Mouse (Mus musculus): ENCODE data around the gene Ybx2. TPM values are rescaled to one million over a fixed set of nuclear protein-coding genes. Genes with fewer than 3 reads are reported as not detected.

Gene Ybx2
- 2.3 TPM for polyA plus RNA-seq (2014; fragmentation: Illumina TruSeq; extraction: RNeasy Lipid Tissue Mini Kit (QIAGEN cat#74804); ENCODE audit: low replicate concordance)

DNA sequence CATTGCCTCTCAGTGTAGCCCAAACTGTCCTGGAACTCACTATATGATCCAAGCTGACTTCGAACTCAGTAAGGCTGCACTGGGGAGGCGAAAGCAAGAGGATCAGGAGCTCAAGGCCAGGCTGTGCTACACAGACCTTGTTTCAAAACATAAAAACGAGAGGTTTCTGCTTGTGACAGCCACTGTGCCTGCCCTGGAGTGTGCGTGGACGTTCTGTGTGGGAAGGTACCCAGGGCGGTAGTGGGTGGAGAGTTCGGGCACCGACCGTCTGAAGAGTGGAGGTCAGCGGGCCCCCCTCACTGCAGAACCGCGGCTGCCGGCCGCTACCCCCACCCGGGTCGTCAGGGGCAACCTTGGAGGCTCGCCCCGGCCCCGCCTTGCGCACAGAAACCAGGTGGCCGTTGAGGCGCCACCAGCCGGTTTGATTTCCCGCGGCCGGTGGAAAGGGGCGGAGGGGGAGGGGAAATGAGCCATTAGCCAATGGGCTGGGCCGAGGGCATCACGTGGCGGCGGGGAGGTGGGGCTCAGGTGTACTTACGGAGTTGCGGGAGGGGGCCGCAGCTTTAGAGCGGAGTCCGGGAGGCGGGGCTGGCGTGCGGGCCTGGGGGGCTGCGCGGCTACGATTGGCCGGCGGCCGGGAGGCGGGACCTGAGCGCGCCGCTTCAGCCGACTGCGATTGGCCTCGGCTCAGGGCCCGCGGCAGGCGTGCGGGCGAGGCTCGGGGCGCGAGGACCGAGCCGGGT lies at the start of gene Ybx2:
Gene Ybx2, plus strand, starts transcription at position 660 of the 743 bp plus-strand sequence.

DNA sequence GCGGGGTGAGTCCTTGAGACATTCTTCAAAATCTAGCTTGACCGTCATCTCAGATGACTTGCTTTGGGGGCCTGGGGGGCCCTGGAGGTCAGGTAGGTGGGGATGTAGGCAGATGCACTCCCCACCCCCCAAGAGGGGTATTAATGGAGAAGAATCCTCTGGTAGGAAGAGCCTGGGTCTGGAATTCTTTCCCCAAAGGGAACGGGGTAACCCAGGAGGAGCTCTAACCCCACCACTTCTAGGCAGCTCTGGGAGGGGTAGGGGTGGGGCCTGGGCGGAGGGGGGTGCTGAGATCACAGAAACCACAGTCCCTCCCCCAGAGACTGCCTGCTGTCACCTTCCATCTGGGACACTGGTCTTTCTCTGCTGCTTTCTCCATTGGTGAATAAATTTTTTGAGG lies 40.3 kb upstream of the Ybx2 start, which contains the start of gene Acap1:
Gene Acap1, minus strand, starts transcription at position 249 of the 400 bp plus-strand sequence.

DNA sequence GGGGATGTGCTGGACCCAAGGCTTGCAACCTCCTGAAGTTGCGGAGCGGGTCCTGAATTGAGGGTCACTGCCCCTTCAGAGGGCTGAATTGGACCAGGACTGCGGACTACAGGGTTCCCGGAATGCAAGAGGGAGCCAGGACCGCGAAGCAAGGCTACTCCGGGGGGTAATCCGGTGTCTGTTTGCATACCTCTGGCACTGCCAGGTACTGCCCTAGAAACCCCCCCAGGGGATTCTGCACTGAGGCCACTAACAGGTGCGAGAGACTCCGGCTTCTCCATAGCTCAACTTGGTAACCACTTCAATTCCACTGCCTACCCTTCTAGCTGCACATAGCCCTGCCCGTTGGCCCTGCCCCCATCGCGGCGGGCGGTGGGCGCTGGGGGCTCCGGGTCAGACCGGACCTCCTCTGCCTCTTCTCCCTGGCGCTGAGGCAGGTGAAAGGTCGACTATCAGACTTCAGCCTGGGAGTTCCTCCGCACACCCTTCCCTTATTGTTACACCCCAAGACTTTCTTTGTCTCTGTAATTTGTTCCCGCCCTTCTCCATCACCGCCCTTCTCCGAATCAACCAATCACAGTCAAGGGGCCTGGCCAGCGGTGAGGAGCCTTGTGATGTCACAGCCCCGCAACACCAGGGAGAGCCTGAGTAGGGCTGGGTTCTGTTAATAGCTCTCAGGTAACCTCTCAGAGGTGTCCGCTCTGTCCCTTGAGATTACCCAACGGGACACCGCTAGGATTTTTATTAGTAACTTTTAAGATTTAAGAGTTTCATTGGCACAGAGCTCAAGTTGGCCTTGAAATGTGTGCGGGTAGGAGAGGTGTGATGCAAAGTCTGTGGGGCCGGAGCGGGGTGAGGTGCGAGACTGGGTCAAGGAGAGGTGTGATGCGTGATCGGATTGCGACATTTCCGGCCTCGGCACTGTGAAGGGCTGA lies 34.9 kb upstream of the Ybx2 start, which contains the start of the genes 2810408A11Rik and Neurl4:
Gene 2810408A11Rik, minus strand, starts transcription at position 517 of the 935 bp plus-strand sequence.
Gene Neurl4, plus strand, starts transcription at position 602 of the 935 bp plus-strand sequence.

DNA sequence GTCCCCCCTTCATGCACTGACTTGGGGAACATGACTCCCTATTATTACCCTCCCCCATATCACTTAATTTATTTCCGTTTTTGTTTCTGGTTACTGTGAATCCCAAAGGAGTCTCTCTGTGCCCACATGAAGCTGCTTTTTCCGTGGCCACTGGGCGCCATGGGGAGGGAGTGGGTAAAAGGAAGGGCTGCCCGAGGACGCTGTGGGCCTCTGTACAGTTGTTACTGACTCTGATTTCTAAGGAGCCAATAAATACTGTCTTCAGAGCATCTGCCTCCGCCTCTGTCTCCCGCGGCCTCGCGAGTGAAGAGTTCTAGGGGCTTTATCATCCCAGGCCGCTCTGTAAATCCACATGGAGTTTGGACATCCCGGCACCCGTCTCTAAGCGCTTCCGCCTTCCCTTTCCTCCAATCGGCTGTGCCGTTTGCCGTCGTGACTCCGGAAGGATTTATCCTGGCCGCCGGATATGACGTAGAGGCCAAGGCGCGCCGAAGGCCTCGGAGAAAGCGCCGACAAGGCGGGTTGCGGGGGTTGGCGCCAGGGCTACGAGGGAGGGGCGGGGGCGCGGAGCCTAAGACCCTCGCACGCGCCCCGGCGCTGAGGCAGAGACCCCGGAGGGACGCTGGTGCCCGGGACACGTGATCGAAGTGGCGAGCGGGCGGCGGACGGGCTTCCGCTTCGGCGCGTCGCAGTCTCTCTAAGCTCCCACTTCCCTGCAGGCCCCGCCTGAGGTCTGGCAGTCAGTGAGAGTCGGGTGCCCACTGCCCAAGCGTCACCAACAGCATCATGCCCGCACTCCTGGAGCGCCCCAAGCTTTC lies 21.8 kb upstream of the Ybx2 start, which contains the start of gene Gps2:
Gene Gps2, plus strand, starts transcription at position 335 of the 818 bp plus-strand sequence.

DNA sequence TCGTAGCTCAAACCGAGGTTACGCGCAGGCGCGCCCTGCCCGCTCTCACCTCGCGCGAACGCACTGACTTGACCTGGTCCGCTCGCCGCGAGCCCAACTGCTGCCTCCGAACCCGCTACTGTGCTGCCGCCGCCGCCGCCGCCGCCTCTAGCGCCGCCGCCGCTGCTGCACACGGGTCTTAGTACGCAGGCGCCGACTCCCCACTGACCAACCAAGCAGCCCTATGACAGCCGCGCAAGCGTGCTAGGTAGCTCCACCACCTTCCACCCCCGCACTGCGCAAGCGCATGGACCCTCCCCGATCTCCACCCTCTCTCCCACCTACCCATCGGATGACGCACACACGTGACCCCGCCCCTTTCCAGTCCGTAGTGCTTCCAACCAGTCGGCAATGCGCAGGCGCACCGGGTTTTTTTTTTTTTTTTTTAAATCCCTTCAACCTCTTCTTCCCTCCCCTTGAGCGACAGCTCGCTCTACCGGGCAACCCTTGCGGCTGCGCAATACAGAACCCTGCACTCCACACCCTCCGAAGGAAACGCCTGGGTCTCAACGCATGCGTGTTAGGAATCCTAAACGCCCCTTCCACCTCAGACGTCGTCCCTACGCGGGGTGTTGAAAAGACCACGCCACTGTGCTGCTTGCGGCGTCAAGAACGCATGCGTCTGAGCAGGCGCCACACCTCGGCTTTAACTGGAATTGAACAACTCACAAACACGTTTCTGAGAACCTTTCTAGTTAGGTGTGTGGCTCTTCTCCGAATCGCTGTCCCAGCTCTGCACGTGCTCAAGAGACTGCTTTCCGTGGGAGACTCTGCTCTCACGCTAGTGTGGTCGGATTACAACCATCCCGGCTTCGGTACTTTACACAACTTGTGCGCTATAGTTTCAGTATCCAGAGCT lies 14.2 kb upstream of the Ybx2 start, which contains the start of gene Eif5a:
Gene Eif5a, minus strand, starts transcription at position 845 of the 898 bp plus-strand sequence.

DNA sequence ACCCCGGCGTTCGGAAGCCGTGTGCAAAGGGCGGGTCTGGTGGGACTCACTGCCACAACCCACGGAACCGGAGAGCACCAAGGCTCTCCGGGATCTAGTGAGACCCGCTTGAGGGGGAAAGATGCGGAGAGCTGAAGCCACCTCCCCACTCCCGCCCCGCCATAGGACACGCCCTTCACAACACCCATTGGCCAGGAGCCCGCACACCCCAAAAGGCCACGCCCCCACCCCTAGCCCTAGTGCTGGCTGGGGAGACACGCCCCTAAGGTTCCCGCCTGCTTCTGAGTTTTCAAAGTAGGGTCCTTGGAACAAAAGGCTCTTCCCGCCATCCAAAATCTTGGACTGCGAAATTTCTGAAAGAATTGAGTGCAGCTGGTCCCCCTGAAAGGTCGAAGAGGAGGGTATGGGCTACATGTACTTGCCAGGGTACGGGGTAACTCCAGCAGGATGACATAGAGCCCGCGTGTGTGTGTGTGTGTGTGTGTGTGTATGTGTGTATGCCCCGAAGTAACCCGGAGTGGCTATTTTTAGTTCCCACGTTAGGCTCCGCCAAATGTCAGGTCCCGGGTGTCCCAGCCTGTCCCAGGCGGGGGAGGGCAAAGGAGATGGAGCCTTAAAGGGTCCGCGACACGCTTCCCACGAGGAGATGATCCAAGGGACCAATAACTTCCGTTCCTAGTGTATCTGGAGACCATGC lies 12.6 kb downstream of the Ybx2 start, which contains the start of gene Slc2a4:
Gene Slc2a4, minus strand, starts transcription at position 123 of the 697 bp plus-strand sequence.

DNA sequence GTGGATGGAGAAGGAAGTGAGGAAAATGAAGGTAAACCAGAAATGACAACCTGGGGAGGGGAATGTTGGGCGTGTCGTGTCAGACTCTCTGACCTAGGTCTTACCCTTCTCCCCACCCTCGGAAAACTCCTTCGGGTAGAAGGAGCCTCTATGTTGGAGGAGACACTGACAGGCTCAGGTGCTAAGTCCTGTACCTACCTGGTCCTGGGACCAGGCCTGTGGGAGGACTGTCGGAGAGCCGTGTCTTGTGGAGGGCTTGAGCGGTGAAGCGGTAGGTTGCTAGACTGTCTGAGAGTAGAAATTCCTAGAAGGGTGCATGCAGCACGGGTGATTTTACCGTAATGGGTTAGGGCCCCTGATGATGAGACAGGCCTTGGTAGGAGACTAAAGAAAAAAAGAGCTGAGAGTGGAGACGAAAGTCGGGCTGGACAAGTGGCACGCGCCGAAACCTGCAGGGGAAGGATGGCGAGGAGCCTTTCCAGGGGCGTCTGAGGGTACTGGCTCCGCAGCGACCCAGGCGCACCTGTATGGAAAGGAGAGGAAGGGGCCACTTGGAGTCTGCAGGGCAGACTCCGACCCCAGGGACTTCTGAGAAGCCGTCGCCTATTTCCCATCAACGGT lies 29.2 kb downstream of the Ybx2 start, which contains the start of gene Cldn7:
Gene Cldn7, plus strand, starts transcription at position 130 of the 621 bp plus-strand sequence.

DNA sequence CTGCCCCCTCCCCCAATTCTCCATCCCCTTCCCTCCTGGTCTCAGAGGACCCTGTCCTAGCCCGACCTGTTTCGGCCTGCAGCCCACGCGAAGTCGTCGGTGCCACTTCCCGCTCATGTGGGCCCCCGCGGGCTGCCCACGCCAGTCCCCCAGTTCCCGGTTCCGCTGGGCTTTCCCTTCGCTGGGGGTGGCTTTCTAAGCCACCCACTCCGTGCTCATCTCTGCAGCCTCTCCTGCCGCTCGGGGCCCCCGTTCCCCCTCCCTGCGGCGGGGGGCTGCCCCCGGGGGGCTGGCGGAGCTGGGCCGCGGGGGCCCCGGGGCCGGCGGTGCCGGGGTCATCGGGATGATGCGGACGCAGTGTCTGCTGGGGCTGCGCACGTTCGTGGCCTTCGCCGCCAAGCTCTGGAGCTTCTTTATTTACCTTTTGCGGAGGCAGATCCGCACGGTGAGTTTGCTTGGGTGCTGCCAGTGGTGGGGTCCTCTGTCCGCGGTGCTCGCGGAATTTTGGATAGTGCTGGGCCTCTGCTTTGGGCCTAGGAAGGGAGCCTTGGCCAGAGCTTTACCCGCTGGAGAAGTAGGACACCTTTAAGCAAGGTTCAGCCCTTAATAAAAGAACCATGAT lies 45.7 kb downstream of the Ybx2 start, which contains the start of gene Ctdnep1:
Gene Ctdnep1, plus strand, starts transcription at position 16 of the 622 bp plus-strand sequence.

DNA sequence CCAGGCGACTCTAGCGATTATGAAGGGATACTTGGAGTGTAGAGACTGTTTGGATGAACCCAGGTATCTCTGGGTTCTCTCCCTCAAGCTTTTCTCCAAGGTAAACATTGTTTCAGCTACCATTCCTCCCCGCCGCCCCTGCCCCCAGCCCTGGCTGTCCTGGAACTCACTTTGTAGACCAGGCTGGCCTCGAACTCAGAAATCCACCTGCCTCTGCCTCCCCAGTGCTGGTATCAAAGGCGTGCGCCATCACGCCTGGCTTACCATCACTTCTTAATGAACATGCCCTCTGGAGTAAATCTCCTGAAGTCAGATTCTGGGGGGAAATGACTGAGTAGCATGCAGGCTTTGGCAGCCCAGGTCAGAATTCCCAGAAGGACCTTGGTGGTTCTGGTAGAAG lies 46.6 kb downstream of the Ybx2 start, which contains the start of gene Elp5:
Gene Elp5, minus strand, starts transcription at position 293 of the 400 bp plus-strand sequence.

Other genes starting within 250 kb of the Ybx2 start
- gene Tnfsf12, start 239.9 kb upstream of the Ybx2 start, polyA plus RNA-seq (2014; fragmentation: Illumina TruSeq; extraction: RNeasy Lipid Tissue Mini Kit (QIAGEN cat#74804); ENCODE audit: low replicate concordance) = 0.41 TPM
- gene Tnfsfm13, start 239.7 kb upstream of the Ybx2 start, polyA plus RNA-seq (2014; fragmentation: Illumina TruSeq; extraction: RNeasy Lipid Tissue Mini Kit (QIAGEN cat#74804); ENCODE audit: low replicate concordance) = 3.9 TPM
- gene Polr2a, start 177.2 kb upstream of the Ybx2 start, polyA plus RNA-seq (2014; fragmentation: Illumina TruSeq; extraction: RNeasy Lipid Tissue Mini Kit (QIAGEN cat#74804); ENCODE audit: low replicate concordance) = 15.6 TPM
- not detected for gene Slc35g3, start 173.8 kb upstream of the Ybx2 start, polyA plus RNA-seq (2014; fragmentation: Illumina TruSeq; extraction: RNeasy Lipid Tissue Mini Kit (QIAGEN cat#74804); ENCODE audit: low replicate concordance)
- gene Zbtb4, start 169.9 kb upstream of the Ybx2 start, polyA plus RNA-seq (2014; fragmentation: Illumina TruSeq; extraction: RNeasy Lipid Tissue Mini Kit (QIAGEN cat#74804); ENCODE audit: low replicate concordance) = 8.3 TPM
- gene Chrnb1, start 139.9 kb upstream of the Ybx2 start, polyA plus RNA-seq (2014; fragmentation: Illumina TruSeq; extraction: RNeasy Lipid Tissue Mini Kit (QIAGEN cat#74804); ENCODE audit: low replicate concordance) = 4.4 TPM
- 4.6 TPM for gene Fgf11, start 133.9 kb upstream of the Ybx2 start, polyA plus RNA-seq (2014; fragmentation: Illumina TruSeq; extraction: RNeasy Lipid Tissue Mini Kit (QIAGEN cat#74804); ENCODE audit: low replicate concordance)
- gene Tmem102, start 130.2 kb upstream of the Ybx2 start, polyA plus RNA-seq (2014; fragmentation: Illumina TruSeq; extraction: RNeasy Lipid Tissue Mini Kit (QIAGEN cat#74804); ENCODE audit: low replicate concordance) = 10.2 TPM
- not detected for gene Gm39566, start 120.5 kb upstream of the Ybx2 start, polyA plus RNA-seq (2014; fragmentation: Illumina TruSeq; extraction: RNeasy Lipid Tissue Mini Kit (QIAGEN cat#74804); ENCODE audit: low replicate concordance)
- not detected for gene Spem2, start 117.3 kb upstream of the Ybx2 start, polyA plus RNA-seq (2014; fragmentation: Illumina TruSeq; extraction: RNeasy Lipid Tissue Mini Kit (QIAGEN cat#74804); ENCODE audit: low replicate concordance)
- not detected for gene Spem1, start 113.6 kb upstream of the Ybx2 start, polyA plus RNA-seq (2014; fragmentation: Illumina TruSeq; extraction: RNeasy Lipid Tissue Mini Kit (QIAGEN cat#74804); ENCODE audit: low replicate concordance)
- gene Nlgn2, start 98.0 kb upstream of the Ybx2 start, polyA plus RNA-seq (2014; fragmentation: Illumina TruSeq; extraction: RNeasy Lipid Tissue Mini Kit (QIAGEN cat#74804); ENCODE audit: low replicate concordance) = 0.15 TPM
- gene Tmem256, start 97.3 kb upstream of the Ybx2 start, polyA plus RNA-seq (2014; fragmentation: Illumina TruSeq; extraction: RNeasy Lipid Tissue Mini Kit (QIAGEN cat#74804); ENCODE audit: low replicate concordance) = 4.2 TPM
- gene Plscr3, start 89.4 kb upstream of the Ybx2 start, polyA plus RNA-seq (2014; fragmentation: Illumina TruSeq; extraction: RNeasy Lipid Tissue Mini Kit (QIAGEN cat#74804); ENCODE audit: low replicate concordance) = 0.33 TPM
- gene Tnk1, start 77.1 kb upstream of the Ybx2 start, polyA plus RNA-seq (2014; fragmentation: Illumina TruSeq; extraction: RNeasy Lipid Tissue Mini Kit (QIAGEN cat#74804); ENCODE audit: low replicate concordance) = 5.0 TPM
- gene Tmem95, start 57.8 kb upstream of the Ybx2 start, polyA plus RNA-seq (2014; fragmentation: Illumina TruSeq; extraction: RNeasy Lipid Tissue Mini Kit (QIAGEN cat#74804); ENCODE audit: low replicate concordance) = not detected
- 1.4 TPM for gene Kctd11, start 54.4 kb upstream of the Ybx2 start, polyA plus RNA-seq (2014; fragmentation: Illumina TruSeq; extraction: RNeasy Lipid Tissue Mini Kit (QIAGEN cat#74804); ENCODE audit: low replicate concordance)
- gene Acap1, start 40.3 kb upstream of the Ybx2 start, polyA plus RNA-seq (2014; fragmentation: Illumina TruSeq; extraction: RNeasy Lipid Tissue Mini Kit (QIAGEN cat#74804); ENCODE audit: low replicate concordance) = 0.67 TPM
- gene 2810408A11Rik, start 34.8 kb upstream of the Ybx2 start, polyA plus RNA-seq (2014; fragmentation: Illumina TruSeq; extraction: RNeasy Lipid Tissue Mini Kit (QIAGEN cat#74804); ENCODE audit: low replicate concordance) = 7.0 TPM
- 1.6 TPM for gene Neurl4, start 34.7 kb upstream of the Ybx2 start, polyA plus RNA-seq (2014; fragmentation: Illumina TruSeq; extraction: RNeasy Lipid Tissue Mini Kit (QIAGEN cat#74804); ENCODE audit: low replicate concordance)
- gene Gps2, start 21.9 kb upstream of the Ybx2 start, polyA plus RNA-seq (2014; fragmentation: Illumina TruSeq; extraction: RNeasy Lipid Tissue Mini Kit (QIAGEN cat#74804); ENCODE audit: low replicate concordance) = 10.7 TPM
- gene Eif5a, start 13.8 kb upstream of the Ybx2 start, polyA plus RNA-seq (2014; fragmentation: Illumina TruSeq; extraction: RNeasy Lipid Tissue Mini Kit (QIAGEN cat#74804); ENCODE audit: low replicate concordance) = 136 TPM
- 0.33 TPM for gene Slc2a4, start 12.4 kb downstream of the Ybx2 start, polyA plus RNA-seq (2014; fragmentation: Illumina TruSeq; extraction: RNeasy Lipid Tissue Mini Kit (QIAGEN cat#74804); ENCODE audit: low replicate concordance)
- 140 TPM for gene Cldn7, start 29.0 kb downstream of the Ybx2 start, polyA plus RNA-seq (2014; fragmentation: Illumina TruSeq; extraction: RNeasy Lipid Tissue Mini Kit (QIAGEN cat#74804); ENCODE audit: low replicate concordance)
- gene Ctdnep1, start 45.4 kb downstream of the Ybx2 start, polyA plus RNA-seq (2014; fragmentation: Illumina TruSeq; extraction: RNeasy Lipid Tissue Mini Kit (QIAGEN cat#74804); ENCODE audit: low replicate concordance) = 41.0 TPM
- gene Elp5, start 46.7 kb downstream of the Ybx2 start, polyA plus RNA-seq (2014; fragmentation: Illumina TruSeq; extraction: RNeasy Lipid Tissue Mini Kit (QIAGEN cat#74804); ENCODE audit: low replicate concordance) = 3.9 TPM
- gene Gabarap, start 55.3 kb downstream of the Ybx2 start, polyA plus RNA-seq (2014; fragmentation: Illumina TruSeq; extraction: RNeasy Lipid Tissue Mini Kit (QIAGEN cat#74804); ENCODE audit: low replicate concordance) = 558 TPM
- 14.8 TPM for gene Phf23, start 60.0 kb downstream of the Ybx2 start, polyA plus RNA-seq (2014; fragmentation: Illumina TruSeq; extraction: RNeasy Lipid Tissue Mini Kit (QIAGEN cat#74804); ENCODE audit: low replicate concordance)
- not detected for gene Dvl2, start 64.8 kb downstream of the Ybx2 start, polyA plus RNA-seq (2014; fragmentation: Illumina TruSeq; extraction: RNeasy Lipid Tissue Mini Kit (QIAGEN cat#74804); ENCODE audit: low replicate concordance)
- 4.8 TPM for gene Acadvl, start 79.6 kb downstream of the Ybx2 start, polyA plus RNA-seq (2014; fragmentation: Illumina TruSeq; extraction: RNeasy Lipid Tissue Mini Kit (QIAGEN cat#74804); ENCODE audit: low replicate concordance)
- gene Dlg4, start 81.1 kb downstream of the Ybx2 start, polyA plus RNA-seq (2014; fragmentation: Illumina TruSeq; extraction: RNeasy Lipid Tissue Mini Kit (QIAGEN cat#74804); ENCODE audit: low replicate concordance) = 0.30 TPM
- not detected for gene Asgr1, start 118.3 kb downstream of the Ybx2 start, polyA plus RNA-seq (2014; fragmentation: Illumina TruSeq; extraction: RNeasy Lipid Tissue Mini Kit (QIAGEN cat#74804); ENCODE audit: low replicate concordance)
- gene Asgr2, start 156.8 kb downstream of the Ybx2 start, polyA plus RNA-seq (2014; fragmentation: Illumina TruSeq; extraction: RNeasy Lipid Tissue Mini Kit (QIAGEN cat#74804); ENCODE audit: low replicate concordance) = not detected
- gene Mgl2, start 194.5 kb downstream of the Ybx2 start, polyA plus RNA-seq (2014; fragmentation: Illumina TruSeq; extraction: RNeasy Lipid Tissue Mini Kit (QIAGEN cat#74804); ENCODE audit: low replicate concordance) = 5.1 TPM
- not detected for gene Clec10a, start 220.4 kb downstream of the Ybx2 start, polyA plus RNA-seq (2014; fragmentation: Illumina TruSeq; extraction: RNeasy Lipid Tissue Mini Kit (QIAGEN cat#74804); ENCODE audit: low replicate concordance)

All from small intestine, adult 10 weeks (tissue).